Mouse (Mus musculus) liver, adult 2 months (tissue): ENCODE data around the gene Zfp148. TPM values are rescaled to one million over a fixed set of nuclear protein-coding genes. Genes with fewer than 3 reads are reported as not detected.
A peak's percentile ranks its signal among the peaks of the same experiment; 100 is the strongest.

ENCODE experiments used
- DNase-seq: peaks from one replicate; pipeline ENCODE4 v3.0.0-alpha.2; 2011; ENCODE audit warnings: low read depth, low spot score; ENCODE audit errors: extremely low read depth
- H3K27ac ChIP-seq: fragments of 200-500 bp; replicated peaks from 2 replicates; pipeline ENCODE4 v1.5.1; 2012; ENCODE audit warnings: low read depth, mild to moderate bottlenecking, control low read depth, inconsistent platforms, low read length; ENCODE audit not compliant: insufficient read depth
- H3K27me3 ChIP-seq: fragments of 200-500 bp; 2 replicates; pipeline ENCODE4 v1.6.1; 2012; ENCODE audit warnings: mild to moderate bottlenecking, moderate library complexity, low read length, inconsistent platforms; ENCODE audit not compliant: control insufficient read depth, insufficient read depth
- H3K36me3 ChIP-seq: fragments of 200-500 bp; 2 replicates; pipeline ENCODE4 v1.6.1; 2012; ENCODE audit warnings: low read length, inconsistent platforms; ENCODE audit not compliant: control insufficient read depth, insufficient read depth
- H3K4me1 ChIP-seq: fragments of 200-500 bp; 2 replicates; pipeline ENCODE4 v1.6.1; 2011; ENCODE audit warnings: low read length; ENCODE audit not compliant: control insufficient read depth, insufficient read depth
- H3K4me3 ChIP-seq: fragments of 200-500 bp; 2 replicates; pipeline ENCODE4 v1.5.1; 2011; ENCODE audit warnings: low read depth, mild to moderate bottlenecking, control low read depth, low read length, moderate library complexity; ENCODE audit not compliant: insufficient read depth
- H3K79me2 ChIP-seq: fragments of 200-500 bp; 2 replicates; pipeline ENCODE4 v1.6.1; 2012; ENCODE audit warnings: inconsistent platforms, mild to moderate bottlenecking, low read length, moderate library complexity; ENCODE audit not compliant: control insufficient read depth, insufficient read depth
- H3K9ac ChIP-seq: fragments of 200-500 bp; 2 replicates; pipeline ENCODE4 v1.6.1; 2012; ENCODE audit warnings: low read depth, mild to moderate bottlenecking, control low read depth, inconsistent platforms, low read length
- CTCF ChIP-seq: fragments of 200-500 bp; IDR thresholded peaks from 2 replicates; pipeline ENCODE4 v1.5.1; 2011; ENCODE audit warnings: low read depth, low read length, control low read depth
- POLR2A ChIP-seq: fragments of 200-500 bp; IDR thresholded peaks from 2 replicates; pipeline ENCODE4 v1.6.1; 2011; ENCODE audit warnings: low read length, control low read depth; ENCODE audit not compliant: insufficient read depth; ENCODE audit errors: extremely low read depth
- WGBS: fragments of 180-500 bp; shearing (Covaris S2); methylation state at CpG from one replicate; pipeline ENCODE4 v1.1.7; 2018; 5-methylcytosine and 5-hydroxymethylcytosine counted together
- polyA plus RNA-seq: library from polyadenylated mRNA; depleted of rRNA; stranded (reverse); fragments of >200 nt; gene quantifications from 2 replicates; pipeline ENCODE4 v1.2.3, GENCODE M21; 2012
- total RNA-seq: library from RNA; depleted of rRNA; stranded (reverse); fragments of >200 nt; gene quantifications from 2 replicates; pipeline ENCODE4 v1.2.3, GENCODE M21; 2014

Gene Zfp148
- total and polyA plus RNA-seq, 2 experiments = 4.3 to 15.6 TPM

- DNase-seq = peak; percentile 30
- TF ChIP-seq CTCF (no peak), POLR2A (no peak)
- H3K4me3 ChIP-seq = no peak overlapping the region
- H3K9ac ChIP-seq = no peak overlapping the region
- WGBS = 62% methylated on average over 5 of the region's 5 CpGs
- no peaks in the 10 kb centered on the region for H3K27me3 ChIP-seq
- H3K36me3 ChIP-seq = no peaks in the 10 kb centered on the region
- peaks cover 50% of the 10 kb centered on the region for H3K79me2 ChIP-seq
- no peak overlapping the region for H3K27ac ChIP-seq
- H3K4me1 ChIP-seq = peaks cover 8% of the 10 kb centered on the region
Measured at GRCm38 (mm10) chr16:33414191-33414590, 33.6 kb downstream of the Zfp148 start.

DNA sequence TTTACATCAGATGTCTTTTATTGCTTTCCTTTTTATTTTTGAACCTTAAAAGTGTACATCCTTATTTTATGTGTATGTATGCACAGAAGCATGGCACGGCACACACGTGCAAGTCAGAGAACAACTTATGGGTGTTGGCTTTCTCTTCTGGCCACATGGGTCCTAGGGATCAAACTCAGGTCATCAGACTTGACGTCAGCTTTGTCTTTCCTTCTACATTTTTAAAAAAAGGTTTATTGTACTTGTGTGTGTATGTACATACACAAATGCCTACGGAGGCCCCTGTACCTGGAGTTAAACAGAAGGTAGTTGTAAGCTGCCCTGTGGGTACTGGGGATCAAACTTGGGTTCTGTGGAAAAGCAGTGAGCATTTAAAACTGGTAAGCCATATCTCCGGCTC lies 35.0 kb downstream of the Zfp148 start:
- TF ChIP-seq CTCF (no peak), POLR2A (no peak)
- no peaks in the 10 kb centered on the region for H3K27me3 ChIP-seq
- 77% methylated on average over 5 of the region's 5 CpGs for WGBS
- no peak for DNase-seq
- no peak overlapping the region for H3K9ac ChIP-seq
- H3K79me2 ChIP-seq = peaks cover 52% of the 10 kb centered on the region
- no peak overlapping the region for H3K27ac ChIP-seq
- no peak overlapping the region for H3K4me3 ChIP-seq
- peaks cover 4% of the 10 kb centered on the region for H3K4me1 ChIP-seq
- H3K36me3 ChIP-seq = no peaks in the 10 kb centered on the region

DNA sequence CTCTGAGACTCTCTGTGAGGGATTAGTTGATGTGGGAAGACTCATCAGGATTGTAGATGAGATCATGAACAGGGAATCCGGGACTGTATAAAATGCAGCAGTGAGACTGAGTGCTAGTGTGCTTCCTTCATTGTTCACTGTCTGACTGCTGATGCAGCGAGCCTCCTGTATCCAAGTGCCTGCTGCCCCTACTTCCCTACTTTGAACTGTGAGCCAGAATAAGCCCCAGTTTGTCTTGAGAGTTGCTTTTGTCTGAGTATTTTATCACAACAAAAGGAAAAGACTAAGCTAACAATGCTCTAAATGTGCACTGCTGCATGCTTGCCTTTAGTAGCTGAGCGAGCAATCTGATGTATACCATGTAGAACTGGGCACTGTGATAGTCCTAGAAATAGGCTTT lies 47.7 kb downstream of the Zfp148 start:
- TF ChIP-seq CTCF = no peak
- no peak for TF ChIP-seq POLR2A
- no peak overlapping the region for H3K9ac ChIP-seq
- peaks cover 2% of the 10 kb centered on the region for H3K4me1 ChIP-seq
- 85% methylated on average over 3 of the region's 3 CpGs for WGBS
- no peak overlapping the region for H3K4me3 ChIP-seq
- peaks cover 13% of the 10 kb centered on the region for H3K36me3 ChIP-seq
- H3K27ac ChIP-seq = no peak overlapping the region
- no peak for DNase-seq
- H3K79me2 ChIP-seq = peaks cover 14% of the 10 kb centered on the region; the same call in 1 of the 2 replicates
- no peaks in the 10 kb centered on the region for H3K27me3 ChIP-seq

DNA sequence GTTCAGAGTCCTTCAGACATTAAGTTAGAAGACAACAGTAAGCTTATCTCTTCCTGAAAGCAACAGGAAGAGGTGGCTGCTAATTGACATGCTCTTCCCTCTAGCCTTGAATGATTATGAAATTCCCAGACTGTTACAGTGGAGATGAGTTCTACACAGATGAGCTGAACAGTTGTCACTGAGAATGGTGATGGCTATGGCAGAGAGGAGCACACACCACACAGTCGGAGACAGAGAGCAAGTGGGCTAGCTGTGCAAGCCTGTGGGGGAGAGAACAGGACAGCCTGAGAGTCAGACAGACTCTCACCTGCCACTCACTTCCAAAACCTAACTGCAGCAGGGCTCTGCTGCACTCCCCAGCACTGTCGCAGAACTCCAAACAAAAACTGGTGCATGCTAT lies 51.0 kb downstream of the Zfp148 start:
- H3K27me3 ChIP-seq = no peaks in the 10 kb centered on the region
- no peak overlapping the region for H3K4me3 ChIP-seq
- DNase-seq = no peak
- TF ChIP-seq CTCF = no peak
- no peak for TF ChIP-seq POLR2A
- no peaks in the 10 kb centered on the region for H3K4me1 ChIP-seq
- peaks cover 25% of the 10 kb centered on the region for H3K36me3 ChIP-seq
- H3K79me2 ChIP-seq = peaks cover 17% of the 10 kb centered on the region; the same call in 1 of the 2 replicates
- 92% methylated on average over 2 of the region's 2 CpGs for WGBS
- no peak overlapping the region for H3K27ac ChIP-seq
- H3K9ac ChIP-seq = no peak overlapping the region

GRCm38 (mm10) chr16:33441065-33441464 lies 60.4 kb downstream of the Zfp148 start:
- Histone ChIP-seq H3K4me1 (no peaks in the 10 kb centered on the region; the same call in 1 of the 2 replicates), H3K79me2 (peaks cover 10% of the 10 kb centered on the region; the same call in 1 of the 2 replicates), H3K36me3 (peaks cover 8% of the 10 kb centered on the region), H3K4me3 (no peak overlapping the region), H3K9ac (no peak overlapping the region), H3K27ac (no peak overlapping the region), H3K27me3 (no peaks in the 10 kb centered on the region)
- no peak for TF ChIP-seq POLR2A
- TF ChIP-seq CTCF = no peak
- 96% methylated on average over 6 of the region's 6 CpGs for WGBS
- no peak for DNase-seq

- no peak for DNase-seq
- Histone ChIP-seq H3K79me2 (peaks cover 9% of the 10 kb centered on the region; the same call in 1 of the 2 replicates), H3K9ac (no peak overlapping the region), H3K27ac (no peak overlapping the region), H3K4me1 (no peaks in the 10 kb centered on the region), H3K4me3 (no peak overlapping the region), H3K27me3 (no peaks in the 10 kb centered on the region), H3K36me3 (peaks cover 7% of the 10 kb centered on the region)
- TF ChIP-seq CTCF = no peak
- TF ChIP-seq POLR2A = no peak
- WGBS = 72% methylated on average over 5 of the region's 5 CpGs
Measured at GRCm38 (mm10) chr16:33446830-33447229, 66.2 kb downstream of the Zfp148 start.
